Mouse (Mus musculus) kidney, adult 11 months (tissue): ENCODE measurements at regions not wholly inside any gene's neighbourhood (a gene's known extent, or its start where the extent isn't known, plus 50 kb on each side); places are given as distances from the start of the nearest gene placed in this dataset.

ENCODE experiments used
- DNase-seq: peaks from one replicate; pipeline ENCODE4 v3.0.0; 2022

- peak; percentile 40 for DNase-seq
Observed at GRCm38 (mm10) chr2:74930702-74931101, 105.1 kb downstream of the Mtx2 start.

GRCm38 (mm10) chr2:74933190-74933589, 107.6 kb downstream of the Mtx2 start:
- peak; percentile 71 for DNase-seq

- no peak for DNase-seq
Observed at GRCm38 (mm10) chr2:74933771-74934170, 108.2 kb downstream of the Mtx2 start.

GRCm38 (mm10) chr2:74938711-74939110, 113.1 kb downstream of the Mtx2 start:
- no peak for DNase-seq

- no peak for DNase-seq
Observed at GRCm38 (mm10) chr2:74941966-74942365, 116.4 kb downstream of the Mtx2 start.

GRCm38 (mm10) chr2:74942611-74943198, 117.1 kb downstream of the Mtx2 start:
- no peak for DNase-seq

GRCm38 (mm10) chr2:74945185-74945749, 119.7 kb downstream of the Mtx2 start:
- no peak for DNase-seq

- DNase-seq, result no peak
Observed at GRCm38 (mm10) chr2:74951401-74952260, 126.0 kb downstream of the Mtx2 start.

- DNase-seq, result no peak
Observed at GRCm38 (mm10) chr2:74954101-74954500, 128.5 kb downstream of the Mtx2 start.

- no peak for DNase-seq
Observed at GRCm38 (mm10) chr2:74955281-74956128, 129.9 kb downstream of the Mtx2 start.

GRCm38 (mm10) chr2:74956129-74956450, 130.5 kb downstream of the Mtx2 start:
- no peak for DNase-seq

GRCm38 (mm10) chr2:74956556-74956955, 131.0 kb downstream of the Mtx2 start:
- no peak for DNase-seq

GRCm38 (mm10) chr2:74959936-74960335, 134.3 kb downstream of the Mtx2 start:
- no peak for DNase-seq

- no peak for DNase-seq
Observed at GRCm38 (mm10) chr2:74962416-74962815, 136.8 kb downstream of the Mtx2 start.

GRCm38 (mm10) chr2:74964360-74964759, 138.8 kb downstream of the Mtx2 start:
- DNase-seq, result peak; percentile 79

- DNase-seq, result no peak
Observed at GRCm38 (mm10) chr2:74964980-74965379, 139.4 kb downstream of the Mtx2 start.

GRCm38 (mm10) chr2:74965384-74966060, 139.9 kb downstream of the Mtx2 start:
- peak; percentile 4 for DNase-seq

- DNase-seq, result no peak
Observed at GRCm38 (mm10) chr2:74970611-74971265, 145.1 kb downstream of the Mtx2 start.

- no peak for DNase-seq
Observed at GRCm38 (mm10) chr2:74973386-74973785, 147.8 kb downstream of the Mtx2 start.

GRCm38 (mm10) chr2:74974595-74975325, 149.2 kb downstream of the Mtx2 start:
- DNase-seq, result peak; percentile 23

- no peak for DNase-seq
Observed at GRCm38 (mm10) chr2:74977348-74977747, 151.7 kb downstream of the Mtx2 start.
